8 mouse cellular contexts compared by ENCODE assay signal in genomic region chr2:121442259-121443067, GRCm38 (mm10). TPM values are rescaled to one million over a fixed set of nuclear protein-coding genes. Genes with fewer than 3 reads are reported as not detected.
DNase-seq lines count a peak whose midpoint lies in the region; ATAC-seq lines count a peak whose summit lies in the region.

No protein-coding gene starts in this region.

- WGBS in hindbrain, embryonic 15.5 days: 2% methylated on average over 30 of the region's 30 CpGs
- 2% methylated on average over 30 of the region's 30 CpGs for WGBS in liver, embryonic 11.5 days

- no peak overlapping the region for H3K9ac ChIP-seq in hindbrain, embryonic 15.5 days
- peak overlapping the region; percentile 31 for H3K9ac ChIP-seq in liver, embryonic 11.5 days (ENCODE audit: low read depth, low read length)

- peak overlapping the region; percentile 29 for H3K4me3 ChIP-seq in hindbrain, embryonic 15.5 days
- peak overlapping the region; percentile 53 for H3K4me3 ChIP-seq in liver, embryonic 11.5 days (ENCODE audit: low read depth, low read length)

- peaks cover 16% of the 10 kb centered on the region for H3K4me1 ChIP-seq in hindbrain, embryonic 15.5 days (replicated peaks)
- H3K4me1 ChIP-seq in liver, embryonic 11.5 days (replicated peaks; ENCODE audit: control insufficient read depth, insufficient read depth, low read length): peaks cover 12% of the 10 kb centered on the region; the same call in 1 of the 2 replicates

- no peaks in the 10 kb centered on the region for H3K9me3 ChIP-seq in hindbrain, embryonic 15.5 days
- H3K9me3 ChIP-seq in liver, embryonic 11.5 days (ENCODE audit: control insufficient read depth, low read length): no peaks in the 10 kb centered on the region

- ATAC-seq in hindbrain, embryonic 15.5 days (ENCODE audit: low FRiP score, low read depth): peak; percentile 49; the same call in 1 of the 2 replicates
- ATAC-seq in liver, embryonic 11.5 days (replicated peaks; ENCODE audit: low FRiP score): peak; percentile 90
- peak; percentile 76 for ATAC-seq in monocyte, adult 5-6 weeks (replicated peaks; ENCODE audit: insufficient number of reproducible peaks, low FRiP score, low TSS enrichment, poor library complexity, severe bottlenecking)

- peak overlapping the region; percentile 58 for H3K4me2 ChIP-seq in hindbrain, embryonic 15.5 days
- H3K4me2 ChIP-seq in liver, embryonic 11.5 days: peak overlapping the region; percentile 90

- peak; percentile 82 for DNase-seq in R1 (ENCODE audit: low read depth, low spot score)
- peak; percentile 56 for DNase-seq in cerebellum, adult 9-10 months
- peak; percentile 61 for DNase-seq in forelimb bud, embryonic 11.5 days (ENCODE audit: low read depth, low spot score)
- DNase-seq in liver, embryonic 11.5 days (ENCODE audit: low spot score): peak; percentile 83
- peak; percentile 63 for DNase-seq in testis, postnatal 14 days (ENCODE audit: low spot score)
- DNase-seq in adipocyte (ENCODE audit: low spot score): no peak

- peaks cover 26% of the 10 kb centered on the region for H3K27me3 ChIP-seq in hindbrain, embryonic 15.5 days
- H3K27me3 ChIP-seq in liver, embryonic 11.5 days (replicated peaks; ENCODE audit: control insufficient read depth, insufficient read depth, low read length): 0 out of 2 replicates have a peak, but pooled peaks cover 7% of the 10 kb centered on the region

- H3K36me3 ChIP-seq in hindbrain, embryonic 15.5 days: peaks cover 24% of the 10 kb centered on the region
- peaks cover 4% of the 10 kb centered on the region for H3K36me3 ChIP-seq in liver, embryonic 11.5 days (ENCODE audit: control insufficient read depth, insufficient read depth, low read length)

- no peak overlapping the region for H3K27ac ChIP-seq in hindbrain, embryonic 15.5 days (replicated peaks)
- no peak overlapping the region for H3K27ac ChIP-seq in liver, embryonic 11.5 days (ENCODE audit: low read depth, low read length)

RNA-seq across cellular contexts. Expression of gene Ell3, which starts 1.6 kb away (rescaled TPM):
- 2.2 and 2.4 TPM in 2 replicates for polyA plus RNA-seq in hindbrain, embryonic 15.5 days (2015; fragmentation: Nextera tagmentation; extraction: Ambion mirVana)
- 2.6 and 4.3 TPM in 2 replicates for polyA plus RNA-seq in liver, embryonic 11.5 days (2014; fragmentation: Nextera tagmentation; extraction: Ambion mirVana)
- total RNA-seq in monocyte, adult 5-6 weeks (2017): 1.8 to 4.3 TPM (median 3.0 TPM) in 3 replicates

RNA-seq across cellular contexts. Expression of gene Serf2, which starts 6.5 kb away (rescaled TPM):
- 281 and 313 TPM in 2 replicates for polyA plus RNA-seq in hindbrain, embryonic 15.5 days (2015; fragmentation: Nextera tagmentation; extraction: Ambion mirVana)
- polyA plus RNA-seq in liver, embryonic 11.5 days (2014; fragmentation: Nextera tagmentation; extraction: Ambion mirVana): 385 and 481 TPM in 2 replicates
- 152 to 251 TPM (median 235 TPM) in 3 replicates for total RNA-seq in monocyte, adult 5-6 weeks (2017)

RNA-seq across cellular contexts. Expression of gene Hypk, which starts 10.6 kb away (rescaled TPM):
- polyA plus RNA-seq in hindbrain, embryonic 15.5 days (2015; fragmentation: Nextera tagmentation; extraction: Ambion mirVana): 110 and 112 TPM in 2 replicates
- 146 and 164 TPM in 2 replicates for polyA plus RNA-seq in liver, embryonic 11.5 days (2014; fragmentation: Nextera tagmentation; extraction: Ambion mirVana)
- total RNA-seq in monocyte, adult 5-6 weeks (2017): 102 to 176 TPM (median 115 TPM) in 3 replicates

RNA-seq across cellular contexts. Expression of gene Serinc4, which starts 14.1 kb away (rescaled TPM):
- polyA plus RNA-seq in hindbrain, embryonic 15.5 days (2015; fragmentation: Nextera tagmentation; extraction: Ambion mirVana): 0.73 and 1.3 TPM in 2 replicates
- polyA plus RNA-seq in liver, embryonic 11.5 days (2014; fragmentation: Nextera tagmentation; extraction: Ambion mirVana): 0.12 TPM in 1 of 2 replicates, not detected in the other
- total RNA-seq in monocyte, adult 5-6 weeks (2017): 6.2 to 6.5 TPM (median 6.3 TPM) in 3 replicates

RNA-seq across cellular contexts. Expression of gene Catsper2, which starts 28.9 kb away (rescaled TPM):
- polyA plus RNA-seq in hindbrain, embryonic 15.5 days (2015; fragmentation: Nextera tagmentation; extraction: Ambion mirVana): 5.3 and 6.2 TPM in 2 replicates
- 1.6 and 1.7 TPM in 2 replicates for polyA plus RNA-seq in liver, embryonic 11.5 days (2014; fragmentation: Nextera tagmentation; extraction: Ambion mirVana)
- total RNA-seq in monocyte, adult 5-6 weeks (2017): 2.6 to 2.7 TPM in 2 of 3 replicates, not detected in the other
